Mouse (Mus musculus) bone marrow, adult 2 months (tissue): ENCODE measurements around the gene Pomgnt2.

Source experiments
- CTCF ChIP-seq: fragments of 200-500 bp; IDR thresholded peaks from 2 replicates; pipeline ENCODE4 v1.5.1; 2011; ENCODE audit warnings: low read length, control low read depth; ENCODE audit not compliant: control insufficient read depth, insufficient read depth
- POLR2A ChIP-seq: fragments of 200-500 bp; IDR thresholded peaks from 2 replicates; pipeline ENCODE4 v1.6.1; 2011; ENCODE audit warnings: low read depth, mild to moderate bottlenecking, control low read depth, low read length, borderline replicate concordance; ENCODE audit not compliant: control insufficient read depth

- TF ChIP-seq POLR2A (no peak), CTCF (no peak)
Measured at GRCm38 (mm10) chr9:122008876-122009275, 12.0 kb upstream of the Pomgnt2 start.
